Mouse (Mus musculus) intestine, postnatal 0 days (tissue): ENCODE measurements at regions not wholly inside any gene's neighbourhood (a gene's known extent, or its start where the extent isn't known, plus 50 kb on each side); places are given as distances from the start of the nearest gene placed in this dataset.

Experiments
- ATAC-seq: fragments of 200-750 bp; cut with Nextera tagmentation; 2 replicates; pipeline ENCODE4 v1.8.0; 2017; ENCODE audit warnings: mild to moderate bottlenecking, moderate TSS enrichment, moderate library complexity
- H3K27ac ChIP-seq: fragments of 300-500 bp; sonication (generic); 2 replicates; pipeline ENCODE4 v1.5.1; 2014; ENCODE audit warnings: mild to moderate bottlenecking, low read depth, low read length, moderate library complexity
- H3K27me3 ChIP-seq: fragments of 300-500 bp; sonication (generic); replicated peaks from 2 replicates; pipeline ENCODE4 v1.6.1; 2014; ENCODE audit warnings: low read length, mixed read lengths; ENCODE audit not compliant: control insufficient read depth, insufficient read depth
- H3K36me3 ChIP-seq: fragments of 300-500 bp; sonication (generic); 2 replicates; pipeline ENCODE4 v1.6.1; 2014; ENCODE audit warnings: mild to moderate bottlenecking, moderate library complexity; ENCODE audit not compliant: control insufficient read depth, insufficient read depth
- H3K4me1 ChIP-seq: fragments of 300-500 bp; sonication (generic); replicated peaks from 2 replicates; pipeline ENCODE4 v1.6.1; 2014; ENCODE audit warnings: antibody characterized with exemption, low read length, mixed read lengths; ENCODE audit not compliant: control insufficient read depth, insufficient read depth
- H3K4me2 ChIP-seq: fragments of 300-500 bp; sonication (generic); replicated peaks from 2 replicates; pipeline ENCODE4 v1.6.1; 2014; ENCODE audit warnings: low read depth, mild to moderate bottlenecking, moderate library complexity
- H3K4me3 ChIP-seq: fragments of 300-500 bp; sonication (generic); 2 replicates; pipeline ENCODE4 v1.5.1; 2014; ENCODE audit warnings: low read depth, low read length
- H3K9ac ChIP-seq: fragments of 300-500 bp; sonication (generic); 2 replicates; pipeline ENCODE4 v1.6.1; 2014; ENCODE audit warnings: mild to moderate bottlenecking, low read depth, low read length
- H3K9me3 ChIP-seq: fragments of 300-500 bp; sonication (generic); 2 replicates; pipeline ENCODE4 v1.6.1; 2016; ENCODE audit warnings: mixed run types; ENCODE audit not compliant: control insufficient read depth
- CTCF ChIP-seq: sonication (generic); IDR thresholded peaks from 2 replicates; pipeline ENCODE4 v1.5.1; 2016; ENCODE audit warnings: low read depth, mild to moderate bottlenecking, control low read depth, antibody characterized with exemption, moderate library complexity
- WGBS: fragments of 180-500 bp; shearing (Covaris S2); extraction: QIAGEN DNeasy Blood & Tissue Kit; methylation state at CpG from one replicate; pipeline ENCODE4 v1.1.7; 2014; 5-methylcytosine and 5-hydroxymethylcytosine counted together

DNA sequence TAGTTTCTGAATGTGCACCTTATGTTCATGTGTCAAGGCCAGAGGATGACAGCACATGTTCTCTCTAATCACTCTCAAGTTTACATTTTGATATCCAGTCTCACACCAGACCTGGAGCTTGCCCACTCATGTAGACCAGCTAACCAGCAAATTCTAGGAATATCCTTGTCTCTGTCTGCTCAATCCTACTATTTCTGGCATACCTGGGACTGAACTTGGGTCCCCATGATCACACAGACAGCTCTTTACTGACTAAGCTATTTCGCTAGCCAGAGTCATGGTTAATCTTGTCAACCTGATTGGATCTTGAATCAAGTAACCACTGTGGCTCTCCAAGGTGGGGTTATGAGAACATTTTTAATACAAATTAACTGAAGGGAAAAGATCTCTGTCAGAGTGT is 625.9 kb upstream of the Klf6 start:
- WGBS = 94% methylated on average over 1 of the region's 1 CpGs
- TF ChIP-seq CTCF = no peak
- H3K9me3 ChIP-seq = no peaks in the 10 kb centered on the region
- no peak overlapping the region for H3K27ac ChIP-seq
- ATAC-seq = no peak
- no peak overlapping the region for H3K9ac ChIP-seq
- H3K36me3 ChIP-seq = no peaks in the 10 kb centered on the region
- H3K4me2 ChIP-seq = no peak overlapping the region
- no peaks in the 10 kb centered on the region for H3K27me3 ChIP-seq
- no peak overlapping the region for H3K4me3 ChIP-seq
- no peaks in the 10 kb centered on the region for H3K4me1 ChIP-seq

DNA sequence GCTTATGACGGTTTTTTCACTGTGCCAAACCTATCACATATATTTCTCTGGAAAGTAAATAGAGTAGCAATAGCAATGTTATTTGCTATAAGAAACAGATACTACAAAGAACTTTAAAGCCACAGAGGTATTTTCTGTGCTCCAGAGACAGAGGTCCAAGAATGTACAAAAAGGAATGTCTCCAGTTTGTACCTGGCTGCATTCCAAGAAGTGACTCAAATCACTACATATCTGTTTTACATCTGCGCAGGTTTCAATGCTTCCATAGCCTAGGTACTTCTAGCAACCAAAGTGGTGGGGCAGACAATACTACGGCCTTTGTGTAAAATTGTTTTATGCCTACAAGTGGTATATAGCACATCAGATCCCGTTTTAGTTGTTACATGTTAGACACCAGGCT is 620.7 kb upstream of the Klf6 start:
- no peak for ATAC-seq
- no peak overlapping the region for H3K9ac ChIP-seq
- WGBS = 65% methylated on average over 4 of the region's 4 CpGs
- H3K4me3 ChIP-seq = no peak overlapping the region
- no peak overlapping the region for H3K27ac ChIP-seq
- no peaks in the 10 kb centered on the region for H3K4me1 ChIP-seq
- no peaks in the 10 kb centered on the region for H3K9me3 ChIP-seq
- H3K36me3 ChIP-seq = no peaks in the 10 kb centered on the region
- no peaks in the 10 kb centered on the region for H3K27me3 ChIP-seq
- no peak for TF ChIP-seq CTCF
- no peak overlapping the region for H3K4me2 ChIP-seq

DNA sequence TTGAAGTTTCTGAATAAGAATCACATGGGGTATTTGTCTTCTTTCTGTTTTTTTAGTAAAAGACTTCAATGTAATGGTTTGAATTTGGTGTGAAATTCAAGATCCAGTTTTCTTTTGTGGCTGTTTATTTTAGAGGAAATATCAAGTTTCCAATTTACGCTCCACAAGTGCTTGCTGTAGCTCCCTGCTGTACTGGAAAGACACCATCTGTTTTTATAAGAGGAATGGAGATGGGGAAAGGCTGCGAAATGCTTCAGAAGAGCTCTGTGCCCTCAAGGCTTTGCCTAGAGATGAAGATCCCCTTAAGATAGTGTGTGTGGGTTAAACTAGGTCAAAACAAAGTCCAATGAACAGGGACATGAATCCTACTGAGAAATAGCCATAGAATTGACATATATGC is 618.5 kb upstream of the Klf6 start:
- no peaks in the 10 kb centered on the region for H3K27me3 ChIP-seq
- 74% methylated on average over 2 of the region's 2 CpGs for WGBS
- no peaks in the 10 kb centered on the region for H3K36me3 ChIP-seq
- TF ChIP-seq CTCF = no peak
- no peak for ATAC-seq
- H3K27ac ChIP-seq = no peak overlapping the region
- no peak overlapping the region for H3K4me3 ChIP-seq
- H3K4me1 ChIP-seq = no peaks in the 10 kb centered on the region
- H3K9ac ChIP-seq = no peak overlapping the region
- no peaks in the 10 kb centered on the region for H3K9me3 ChIP-seq
- no peak overlapping the region for H3K4me2 ChIP-seq

DNA sequence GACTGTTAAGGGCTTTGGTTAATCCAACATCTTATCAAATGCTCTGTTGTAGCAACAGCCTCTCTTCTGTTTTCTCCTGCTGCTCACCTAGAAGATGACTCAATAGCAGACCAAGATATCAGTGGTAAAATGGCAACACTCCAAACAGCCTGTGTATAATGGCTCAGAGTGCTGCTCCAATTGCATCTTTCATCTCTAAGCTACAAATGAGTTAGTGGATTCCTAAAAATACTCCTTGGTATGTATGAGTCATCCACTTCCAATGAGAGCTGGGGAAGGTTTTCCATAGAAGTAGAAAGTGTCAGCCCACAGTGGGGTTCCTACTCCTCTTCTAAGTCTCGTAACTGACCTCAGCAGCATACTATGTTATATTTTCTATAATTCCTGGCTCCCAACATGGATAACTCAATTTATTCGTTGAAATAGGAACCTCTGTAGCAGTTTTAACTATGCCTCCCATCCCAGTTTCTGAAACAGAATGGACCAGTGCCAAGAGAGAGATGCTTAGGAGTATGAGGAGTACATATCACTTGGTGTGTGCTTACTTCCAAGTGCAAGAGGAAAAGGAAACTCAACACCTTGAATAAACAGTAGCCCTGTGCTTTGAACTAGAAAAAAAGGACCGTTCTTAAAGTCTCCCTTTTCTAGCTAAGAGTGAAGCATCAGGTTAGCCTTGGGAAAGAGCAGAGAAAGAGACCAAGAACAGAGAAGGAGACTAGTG is 612.5 kb upstream of the Klf6 start:
- Histone ChIP-seq H3K4me3 (no peak overlapping the region), H3K9me3 (no peaks in the 10 kb centered on the region), H3K36me3 (no peaks in the 10 kb centered on the region), H3K4me2 (no peak overlapping the region), H3K9ac (no peak overlapping the region), H3K27ac (no peak overlapping the region), H3K4me1 (no peaks in the 10 kb centered on the region), H3K27me3 (no peaks in the 10 kb centered on the region)
- WGBS = 60% methylated on average over 3 of the region's 3 CpGs
- ATAC-seq = no peak
- TF ChIP-seq CTCF = no peak

DNA sequence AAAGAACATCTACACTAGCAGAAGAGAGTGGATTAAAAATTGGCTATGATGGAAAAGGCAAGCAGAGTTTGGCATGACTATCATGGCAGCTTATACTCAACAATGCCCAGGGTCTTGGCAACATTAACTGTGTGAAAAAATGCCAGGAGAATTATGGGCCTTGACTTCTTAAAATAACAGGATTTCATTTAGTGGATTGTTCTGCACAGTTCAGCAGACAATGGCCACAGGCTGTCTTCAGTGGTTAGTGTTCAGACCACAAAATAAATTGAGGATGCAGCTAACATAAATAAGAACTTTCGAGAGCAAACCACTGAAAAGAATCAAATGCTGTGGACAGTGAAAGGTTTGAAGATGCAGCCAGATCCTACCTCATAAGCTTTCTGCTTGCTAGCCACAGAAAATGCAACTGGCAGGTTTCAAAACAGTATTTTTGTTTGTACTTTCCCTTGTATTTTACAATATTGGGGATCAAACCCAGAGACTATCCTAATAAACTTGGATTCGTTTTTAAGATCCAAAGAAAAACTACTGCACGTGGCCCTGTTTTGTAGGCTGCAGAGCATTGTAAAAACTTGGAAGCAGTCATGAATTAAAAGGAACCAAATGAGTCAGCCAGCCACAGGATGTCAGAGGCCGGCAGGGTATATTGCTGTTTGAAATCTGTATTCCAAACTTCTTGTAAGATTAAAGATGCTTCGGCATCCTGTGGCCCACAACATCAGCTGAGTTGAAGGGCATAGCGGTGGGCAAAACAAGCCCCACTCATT is 603.2 kb upstream of the Klf6 start:
- WGBS = 66% methylated on average over 6 of the region's 6 CpGs
- no peak for ATAC-seq
- H3K4me1 ChIP-seq = no peaks in the 10 kb centered on the region
- no peak overlapping the region for H3K9ac ChIP-seq
- no peak overlapping the region for H3K27ac ChIP-seq
- no peak overlapping the region for H3K4me3 ChIP-seq
- H3K36me3 ChIP-seq = no peaks in the 10 kb centered on the region
- H3K4me2 ChIP-seq = no peak overlapping the region
- no peak for TF ChIP-seq CTCF
- H3K9me3 ChIP-seq = no peaks in the 10 kb centered on the region
- no peaks in the 10 kb centered on the region for H3K27me3 ChIP-seq

DNA sequence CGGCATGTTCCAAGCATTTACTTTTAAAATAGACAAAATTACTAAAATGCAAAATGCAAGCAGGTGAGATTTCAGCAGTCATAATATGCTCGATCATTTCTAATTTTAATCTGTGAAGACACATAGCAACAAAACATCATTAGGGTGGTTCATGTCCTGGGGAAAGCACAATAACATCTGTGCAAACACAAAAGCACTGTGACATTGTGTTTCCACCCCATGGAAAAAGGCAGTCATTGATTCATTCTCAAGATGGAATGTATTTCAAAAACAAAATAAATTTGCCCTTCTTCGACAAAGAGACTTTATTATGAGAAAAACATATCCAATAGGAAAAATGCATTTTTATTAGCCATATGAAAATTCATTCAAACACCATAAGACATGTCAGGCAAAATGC is 601.5 kb upstream of the Klf6 start:
- Histone ChIP-seq H3K4me3 (no peak overlapping the region), H3K9me3 (no peaks in the 10 kb centered on the region), H3K9ac (no peak overlapping the region), H3K27me3 (no peaks in the 10 kb centered on the region), H3K4me1 (no peaks in the 10 kb centered on the region), H3K4me2 (no peak overlapping the region), H3K27ac (no peak overlapping the region), H3K36me3 (no peaks in the 10 kb centered on the region)
- TF ChIP-seq CTCF = no peak
- WGBS = 80% methylated on average over 3 of the region's 3 CpGs
- ATAC-seq = no peak
